9 mouse cellular contexts compared by ENCODE assay signal in genomic region chr1:118980636-118981035, GRCm38 (mm10).
DNase-seq lines count a peak whose midpoint lies in the region; ATAC-seq lines count a peak whose summit lies in the region.
"Had no signal": no experiment of that assay in that cellular context is flagged by ENCODE, and none has a peak within 500 bp of the region (broad histone marks: within the 10 kb centered on the region; RNA-seq: fewer than 3 reads in every experiment).

No protein-coding gene starts in this region.

- H3K27me3 ChIP-seq in embryonic facial prominence, embryonic 13.5 days, result no peaks in the 10 kb centered on the region
- H3K27me3 ChIP-seq: liver, embryonic 13.5 days had no signal

- 55% methylated on average over 7 of the region's 7 CpGs for WGBS in embryonic facial prominence, embryonic 13.5 days

- H3K4me1 ChIP-seq in embryonic facial prominence, embryonic 13.5 days, result peaks cover 89% of the 10 kb centered on the region

- peaks cover 1% of the 10 kb centered on the region; the same call in 1 of the 2 replicates for H3K36me3 ChIP-seq in embryonic facial prominence, embryonic 13.5 days
- H3K36me3 ChIP-seq: liver, embryonic 13.5 days had no signal

- peak overlapping the region; percentile 55 for H3K4me2 ChIP-seq in embryonic facial prominence, embryonic 13.5 days
- H3K4me2 ChIP-seq: liver, embryonic 13.5 days had no signal

- peak overlapping the region; percentile 95; the same call in 1 of the 2 replicates for H3K27ac ChIP-seq in embryonic facial prominence, embryonic 13.5 days
- H3K27ac ChIP-seq: liver, embryonic 13.5 days had no signal

- ATAC-seq in embryonic facial prominence, embryonic 13.5 days (ENCODE audit: insufficient number of reproducible peaks, insufficient read depth, low FRiP score, low TSS enrichment, low read depth), result no peak
- ATAC-seq in cerebellum, adult (ENCODE audit: insufficient number of reproducible peaks, low FRiP score, low TSS enrichment), result no peak

- H3K9me3 ChIP-seq in embryonic facial prominence, embryonic 13.5 days, result no peaks in the 10 kb centered on the region
- H3K9me3 ChIP-seq: liver, embryonic 13.5 days had no signal

- no peak overlapping the region for H3K4me3 ChIP-seq in embryonic facial prominence, embryonic 13.5 days
- H3K4me3 ChIP-seq: liver, embryonic 13.5 days had no signal

- H3K9ac ChIP-seq in embryonic facial prominence, embryonic 13.5 days, result no peak overlapping the region
- H3K9ac ChIP-seq: liver, embryonic 13.5 days had no signal

- DNase-seq in cerebellum, adult 18-20 months, result peak; percentile 12 to 16
- DNase-seq in cerebellum, adult 11-12 months, result no peak
- DNase-seq in layer of hippocampus, adult 11-12 months (ENCODE audit: low spot score), result peak; percentile 28
- no peak for DNase-seq in layer of hippocampus, postnatal 25 days (ENCODE audit: extremely low spot score in 1 of 2, low spot score in 1 of 2)
- DNase-seq in lung, postnatal 4 days, result peak; percentile 42 to 62
- no peak for DNase-seq in B cell, adult 2 months
- DNase-seq: liver, embryonic 13.5 days had no signal

Comparison
In these comparisons a context has a peak if more than half of its experiments do, and no peak if none do; other contexts are left out.
1. DNase-seq: peak in cerebellum, adult 18-20 months (2 of 2), layer of hippocampus, adult 11-12 months (single experiment) and lung, postnatal 4 days (2 of 2); none in cerebellum, adult 11-12 months (single experiment), layer of hippocampus, postnatal 25 days (0 of 2) and B cell, adult 2 months (0 of 2).